Mouse (Mus musculus): Measurements from ENCODE around the gene Itih2. TPM values are rescaled to one million over a fixed set of nuclear protein-coding genes. Genes with fewer than 3 reads are reported as not detected.

Itih2 gene
- polyA plus RNA-seq, 1 experiment, result 0.02 TPM

GRCm38 (mm10) chr2:10132128-10132527 lies 932 bp upstream of the Itih2 start:
- no peak overlapping the region for H3K4me3 ChIP-seq
- H3K36me3 ChIP-seq (ENCODE audit: control insufficient read depth, insufficient read depth), result no peaks in the 10 kb centered on the region
- no peak overlapping the region for H3ac ChIP-seq (ENCODE audit: control insufficient read depth, insufficient read length)
- no peak overlapping the region for H3K4me2 ChIP-seq (ENCODE audit: low read depth)
- TF ChIP-seq USF1 (IDR thresholded peaks at IDR 0.05; ENCODE audit: low read depth) (no peak), TCF3 (IDR thresholded peaks at IDR 0.05; ENCODE audit: insufficient read length, low read depth) (no peak), CEBPB (IDR thresholded peaks at IDR 0.05; ENCODE audit: insufficient read depth, poor library complexity, severe bottlenecking) (no peak), POLR2AphosphoS2 (IDR thresholded peaks at IDR 0.05; ENCODE audit: insufficient read length, low read depth) (no peak), MYOG (IDR thresholded peaks at IDR 0.05; ENCODE audit: control insufficient read depth in 1 of 3, insufficient read depth in 1 of 3, insufficient read length in 2 of 3, low read depth in 2 of 3) (no peak), E2F4 (IDR thresholded peaks at IDR 0.05; ENCODE audit: insufficient read depth) (no peak)
- no peaks in the 10 kb centered on the region for H3K79me2 ChIP-seq (ENCODE audit: control insufficient read depth, insufficient read depth)
- H3K27me3 ChIP-seq (ENCODE audit: control insufficient read depth, insufficient read depth, insufficient read length), result no peaks in the 10 kb centered on the region

- Histone ChIP-seq H3K36me3 (ENCODE audit: control insufficient read depth, insufficient read depth) (no peaks in the 10 kb centered on the region), H3K4me3 (no peak overlapping the region), H3ac (ENCODE audit: control insufficient read depth, insufficient read length) (no peak overlapping the region), H3K79me2 (ENCODE audit: control insufficient read depth, insufficient read depth) (no peaks in the 10 kb centered on the region), H3K4me2 (ENCODE audit: low read depth) (no peak overlapping the region), H3K27me3 (ENCODE audit: control insufficient read depth, insufficient read depth, insufficient read length) (no peaks in the 10 kb centered on the region)
- TF ChIP-seq E2F4 (IDR thresholded peaks at IDR 0.05; ENCODE audit: insufficient read depth), result no peak
- no peak for TF ChIP-seq CEBPB (IDR thresholded peaks at IDR 0.05; ENCODE audit: insufficient read depth, poor library complexity, severe bottlenecking)
- TF ChIP-seq SRF (IDR thresholded peaks at IDR 0.05; ENCODE audit: control insufficient read depth, insufficient read length, low read depth), result no peak
- no peak for TF ChIP-seq POLR2AphosphoS2 (IDR thresholded peaks at IDR 0.05; ENCODE audit: insufficient read length, low read depth)
- TF ChIP-seq TCF3 (IDR thresholded peaks at IDR 0.05; ENCODE audit: insufficient read length, low read depth), result no peak
- no peak for TF ChIP-seq MYOD1 (IDR thresholded peaks at IDR 0.05; ENCODE audit: control insufficient read depth in 1 of 3, insufficient read length in 2 of 3, low read depth in 2 of 3)
- TF ChIP-seq MYOG (IDR thresholded peaks at IDR 0.05; ENCODE audit: control insufficient read depth in 1 of 3, insufficient read depth in 1 of 3, insufficient read length in 2 of 3, low read depth in 2 of 3), result no peak
- no peak for TF ChIP-seq USF1 (IDR thresholded peaks at IDR 0.05; ENCODE audit: low read depth)
- TF ChIP-seq POLR2A (IDR thresholded peaks at IDR 0.05; ENCODE audit: insufficient read length, low read depth), result no peak
- no peak for TF ChIP-seq REST (IDR thresholded peaks at IDR 0.05; ENCODE audit: insufficient read depth, insufficient read length)
- no peak for TF ChIP-seq TCF12 (IDR thresholded peaks at IDR 0.05; ENCODE audit: insufficient read depth, poor library complexity, severe bottlenecking)
- no peak for TF ChIP-seq MAX (IDR thresholded peaks at IDR 0.05; ENCODE audit: low read depth)
Observed at GRCm38 (mm10) chr2:10130341-10130990, 730 bp downstream of the Itih2 start.

GRCm38 (mm10) chr2:10128571-10128970 lies 2.6 kb downstream of the Itih2 start:
- Histone ChIP-seq H3K27me3 (ENCODE audit: control insufficient read depth, insufficient read depth, insufficient read length) (no peaks in the 10 kb centered on the region), H3K36me3 (ENCODE audit: control insufficient read depth, insufficient read depth) (no peaks in the 10 kb centered on the region), H3ac (ENCODE audit: control insufficient read depth, insufficient read length) (no peak overlapping the region), H3K79me2 (ENCODE audit: control insufficient read depth, insufficient read depth) (no peaks in the 10 kb centered on the region), H3K4me3 (no peak overlapping the region), H3K4me2 (ENCODE audit: low read depth) (no peak overlapping the region)
- no peak for TF ChIP-seq POLR2A (IDR thresholded peaks at IDR 0.05; ENCODE audit: insufficient read length, low read depth)
- TF ChIP-seq MAX (IDR thresholded peaks at IDR 0.05; ENCODE audit: low read depth), result no peak
- no peak for TF ChIP-seq REST (IDR thresholded peaks at IDR 0.05; ENCODE audit: insufficient read depth, insufficient read length)

- TF ChIP-seq USF1 (IDR thresholded peaks at IDR 0.05; ENCODE audit: low read depth) (no peak), MAX (IDR thresholded peaks at IDR 0.05; ENCODE audit: low read depth) (no peak), REST (IDR thresholded peaks at IDR 0.05; ENCODE audit: insufficient read depth, insufficient read length) (no peak), POLR2A (IDR thresholded peaks at IDR 0.05; ENCODE audit: insufficient read length, low read depth) (no peak), MYOD1 (IDR thresholded peaks at IDR 0.05; ENCODE audit: control insufficient read depth in 1 of 3, insufficient read length in 2 of 3, low read depth in 2 of 3) (no peak), SRF (IDR thresholded peaks at IDR 0.05; ENCODE audit: control insufficient read depth, insufficient read length, low read depth) (no peak), E2F4 (IDR thresholded peaks at IDR 0.05; ENCODE audit: insufficient read depth) (no peak), TCF3 (IDR thresholded peaks at IDR 0.05; ENCODE audit: insufficient read length, low read depth) (no peak), MYOG (IDR thresholded peaks at IDR 0.05; ENCODE audit: control insufficient read depth in 1 of 3, insufficient read depth in 1 of 3, insufficient read length in 2 of 3, low read depth in 2 of 3) (no peak), CEBPB (IDR thresholded peaks at IDR 0.05; ENCODE audit: insufficient read depth, poor library complexity, severe bottlenecking) (no peak), POLR2AphosphoS2 (IDR thresholded peaks at IDR 0.05; ENCODE audit: insufficient read length, low read depth) (no peak), TCF12 (IDR thresholded peaks at IDR 0.05; ENCODE audit: insufficient read depth, poor library complexity, severe bottlenecking) (no peak)
- no peak overlapping the region for H3K4me2 ChIP-seq (ENCODE audit: low read depth)
- H3K36me3 ChIP-seq (ENCODE audit: control insufficient read depth, insufficient read depth), result no peaks in the 10 kb centered on the region
- H3K27me3 ChIP-seq (ENCODE audit: control insufficient read depth, insufficient read depth, insufficient read length), result no peaks in the 10 kb centered on the region
- no peak overlapping the region for H3ac ChIP-seq (ENCODE audit: control insufficient read depth, insufficient read length)
- no peaks in the 10 kb centered on the region for H3K79me2 ChIP-seq (ENCODE audit: control insufficient read depth, insufficient read depth)
- no peak overlapping the region for H3K4me3 ChIP-seq
Observed at GRCm38 (mm10) chr2:10127471-10127870, 3.7 kb downstream of the Itih2 start.

GRCm38 (mm10) chr2:10126122-10126521 lies 5.1 kb downstream of the Itih2 start:
- H3K27me3 ChIP-seq (ENCODE audit: control insufficient read depth, insufficient read depth, insufficient read length), result no peaks in the 10 kb centered on the region
- TF ChIP-seq CEBPB (IDR thresholded peaks at IDR 0.05; ENCODE audit: insufficient read depth, poor library complexity, severe bottlenecking) (no peak), MYOD1 (IDR thresholded peaks at IDR 0.05; ENCODE audit: control insufficient read depth in 1 of 3, insufficient read length in 2 of 3, low read depth in 2 of 3) (no peak), POLR2A (IDR thresholded peaks at IDR 0.05; ENCODE audit: insufficient read length, low read depth) (no peak), SRF (IDR thresholded peaks at IDR 0.05; ENCODE audit: control insufficient read depth, insufficient read length, low read depth) (no peak), MYOG (IDR thresholded peaks at IDR 0.05; ENCODE audit: control insufficient read depth in 1 of 3, insufficient read depth in 1 of 3, insufficient read length in 2 of 3, low read depth in 2 of 3) (no peak), MAX (IDR thresholded peaks at IDR 0.05; ENCODE audit: low read depth) (no peak), TCF3 (IDR thresholded peaks at IDR 0.05; ENCODE audit: insufficient read length, low read depth) (no peak)
- H3ac ChIP-seq (ENCODE audit: control insufficient read depth, insufficient read length), result no peak overlapping the region
- H3K4me3 ChIP-seq, result no peak overlapping the region
- no peak overlapping the region for H3K4me2 ChIP-seq (ENCODE audit: low read depth)
- H3K79me2 ChIP-seq (ENCODE audit: control insufficient read depth, insufficient read depth), result no peaks in the 10 kb centered on the region
- no peaks in the 10 kb centered on the region for H3K36me3 ChIP-seq (ENCODE audit: control insufficient read depth, insufficient read depth)

Measured in myocyte (in vitro differentiated cells).